23 mouse cellular contexts compared by ENCODE assay signal in genomic region chr5:66611851-66612250, GRCm38 (mm10). TPM values are rescaled to one million over a fixed set of nuclear protein-coding genes. Genes with fewer than 3 reads are reported as not detected.
A peak's percentile ranks its signal among the peaks of the same experiment; 100 is the strongest.
DNase-seq lines count a peak whose midpoint lies in the region; TF ChIP-seq lines count a peak whose summit lies in the region.
"Had no signal": no experiment of that assay in that cellular context is flagged by ENCODE, and none has a peak within 500 bp of the region (broad histone marks: within the 10 kb centered on the region; RNA-seq: fewer than 3 reads in every experiment).

No protein-coding gene starts in this region.

- DNase-seq in gastrocnemius, adult 2 months, result no peak
- no peak for DNase-seq in gastrocnemius, adult 18-20 months (ENCODE audit: low spot score)
- DNase-seq in kidney, postnatal 14 days, result peak; percentile 51
- DNase-seq in kidney, postnatal 25 days, result no peak
- DNase-seq in lung, postnatal 10 days, result peak; percentile 39
- no peak for DNase-seq in lung, postnatal 4 days
- DNase-seq in right cerebral cortex, postnatal 25 days, result no peak
- DNase-seq: B cell, adult 2 months; cerebellum, adult 11-12 months; cerebellum, postnatal 10 days; forebrain, postnatal 0 days; gastrocnemius, postnatal 36 days; layer of hippocampus, postnatal 36 days; right cerebral cortex, adult 18-20 months; thymus, postnatal 25 days had no signal

- TF ChIP-seq CTCF in gastrocnemius, adult 2 months (IDR thresholded peaks at IDR 0.05), result no peak

- H3K27ac ChIP-seq in gastrocnemius, adult 2 months, result peak overlapping the region; percentile 31; the same call in 1 of the 2 replicates
- H3K27ac ChIP-seq: embryonic facial prominence, embryonic 10.5 days; heart, embryonic 15.5 days; hindbrain, embryonic 15.5 days; limb, embryonic 12.5 days; liver, embryonic 12.5 days; macrophage; neural tube, embryonic 15.5 days; stomach, embryonic 15.5 days had no signal

- H3K4me3 ChIP-seq in gastrocnemius, adult 2 months, result no peak overlapping the region
- H3K4me3 ChIP-seq: embryonic facial prominence, embryonic 10.5 days; heart, embryonic 15.5 days; hindbrain, embryonic 15.5 days; limb, embryonic 12.5 days; liver, embryonic 12.5 days; neural tube, embryonic 15.5 days; stomach, embryonic 15.5 days had no signal

- intact Hi-C loops in gastrocnemius, adult 2 months (cut with DNase I), result no loop called here

RNA-seq across cellular contexts. Expression of gene Apbb2, which starts 6.7 kb away (rescaled TPM):
- total RNA-seq in gastrocnemius, adult 2 months (2021), result 10 to 100 TPM; 35.9 to 43.2 TPM
- total RNA-seq in gastrocnemius, adult 18-20 months (2021), result 10 to 100 TPM; 37.4 to 40.4 TPM

Comparison
In these comparisons a context has a peak if more than half of its experiments do, and no peak if none do; other contexts are left out.
1. DNase-seq: peak in kidney, postnatal 14 days (single experiment) and lung, postnatal 10 days (single experiment); none in gastrocnemius, adult 2 months (single experiment), gastrocnemius, adult 18-20 months (single experiment), kidney, postnatal 25 days (0 of 2), lung, postnatal 4 days (0 of 2) and right cerebral cortex, postnatal 25 days (single experiment).